Mouse (Mus musculus) ES-CJ7 (cell line): ENCODE results near the gene Commd4.
A peak's percentile ranks its signal among the peaks of the same experiment; 100 is the strongest.
"Not testable (repeated sequence)": the region's sequence is repeated elsewhere in the genome, so short reads cannot be mapped to it uniquely, and the experiment has no call there.

ENCODE experiments used
- DNase-seq: peaks from one replicate; pipeline ENCODE4 v3.0.0; 2011; ENCODE audit warnings: low read depth, low spot score

The Commd4 gene

GRCm38 (mm10) chr9:57158013-57158470 lies at the start of gene Commd4:
TSS of gene Commd4 (minus strand) at chr9:57158331.
- peak; percentile 99 for DNase-seq

- DNase-seq = no peak
Measured at GRCm38 (mm10) chr9:57206896-57207295, 48.8 kb upstream of the Commd4 start.

GRCm38 (mm10) chr9:57203571-57203970 lies 45.4 kb upstream of the Commd4 start:
- DNase-seq = not testable (repeated sequence)

GRCm38 (mm10) chr9:57202981-57203380 lies 44.9 kb upstream of the Commd4 start:
- DNase-seq = no peak

- no peak for DNase-seq
Measured at GRCm38 (mm10) chr9:57197414-57197813, 39.3 kb upstream of the Commd4 start.

- DNase-seq = no peak
Measured at GRCm38 (mm10) chr9:57196708-57197107, 38.6 kb upstream of the Commd4 start.

GRCm38 (mm10) chr9:57168411-57168810 lies 10.3 kb upstream of the Commd4 start:
- no peak for DNase-seq

- peak; percentile 48 for DNase-seq
Measured at GRCm38 (mm10) chr9:57166173-57166572, 8.0 kb upstream of the Commd4 start.

GRCm38 (mm10) chr9:57163137-57163536 lies 5.0 kb upstream of the Commd4 start:
- DNase-seq = peak; percentile 91

GRCm38 (mm10) chr9:57162496-57162895 lies 4.4 kb upstream of the Commd4 start:
- DNase-seq = peak; percentile 87

GRCm38 (mm10) chr9:57158506-57158905 lies 375 bp upstream of the Commd4 start:
- no peak for DNase-seq

- peak; percentile 17 for DNase-seq
Measured at GRCm38 (mm10) chr9:57157499-57157898, 632 bp downstream of the Commd4 start.

GRCm38 (mm10) chr9:57156823-57157222 lies 1.3 kb downstream of the Commd4 start:
- DNase-seq = no peak

GRCm38 (mm10) chr9:57156383-57156782 lies 1.7 kb downstream of the Commd4 start:
- no peak for DNase-seq

GRCm38 (mm10) chr9:57152331-57152730 lies 5.8 kb downstream of the Commd4 start:
- peak; percentile 21 for DNase-seq

- no peak for DNase-seq
Measured at GRCm38 (mm10) chr9:57150192-57150591, 7.9 kb downstream of the Commd4 start.

- DNase-seq = no peak
Measured at GRCm38 (mm10) chr9:57149021-57149420, 9.1 kb downstream of the Commd4 start.

GRCm38 (mm10) chr9:57148144-57148878 lies 9.8 kb downstream of the Commd4 start, which contains the start of gene Neil1:
TSS of gene Neil1 (minus strand) at chr9:57148305.
- DNase-seq = peak; percentile 92

GRCm38 (mm10) chr9:57147205-57148143 lies 10.7 kb downstream of the Commd4 start:
- no peak for DNase-seq

GRCm38 (mm10) chr9:57146451-57147066 lies 11.6 kb downstream of the Commd4 start:
- DNase-seq = no peak

GRCm38 (mm10) chr9:57144830-57145229 lies 13.3 kb downstream of the Commd4 start:
- DNase-seq = no peak

- DNase-seq = no peak
Measured at GRCm38 (mm10) chr9:57143212-57143611, 14.9 kb downstream of the Commd4 start.
